Mouse (Mus musculus): Measurements from ENCODE around the gene Ttll10. TPM values are rescaled to one million over a fixed set of nuclear protein-coding genes. Genes with fewer than 3 reads are reported as not detected.

The Ttll10 gene
- not detected in 4 replicates for total RNA-seq (2023)

GRCm38 (mm10) chr4:156059261-156059660 is at the start of gene Ttll10:
TSS of gene Ttll10 (minus strand) at chr4:156059414.

DNA sequence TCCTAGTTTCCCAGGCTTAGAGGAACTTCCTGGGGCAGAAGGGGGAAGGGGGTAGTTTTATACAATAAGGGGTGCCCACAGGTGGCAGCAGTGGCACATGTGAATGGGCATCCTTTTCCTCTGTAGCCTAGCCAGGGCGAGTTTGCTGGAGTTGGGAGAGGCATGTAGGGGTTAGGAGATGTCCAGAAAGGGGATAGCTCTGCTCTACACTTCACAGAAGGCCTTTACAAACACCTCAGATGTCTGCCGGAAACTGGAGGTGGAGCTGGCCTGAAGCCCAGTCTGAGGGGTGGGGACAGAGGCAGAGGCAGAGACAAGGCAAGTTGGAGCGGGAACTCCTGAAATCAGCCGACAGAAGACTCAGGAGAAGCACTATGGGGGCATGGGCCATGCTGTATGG is 33.2 kb downstream of the Ttll10 start, which contains the start of gene Tnfrsf18:
Tnfrsf18 (plus strand) TSS at position 152 of the 400 bp plus-strand sequence.

GRCm38 (mm10) chr4:156013637-156014036 is 45.6 kb downstream of the Ttll10 start, which contains the start of gene Tnfrsf4:
TSS of gene Tnfrsf4 (plus strand) at chr4:156013843.

GRCm38 (mm10) chr4:155992241-155992905 is 66.8 kb downstream of the Ttll10 start, which contains the start of the genes B3galt6 and Sdf4:
TSS of gene B3galt6 (minus strand) at chr4:155992649.
TSS of gene Sdf4 (plus strand) at chr4:155992872.

Other genes starting within 250 kb of the Ttll10 start
- gene Ccnl2, start 246.9 kb downstream of the Ttll10 start, total RNA-seq (2023) = 218 to 240 TPM (median 224 TPM) in 4 replicates
- gene Aurkaip1, start 228.1 kb downstream of the Ttll10 start, total RNA-seq (2023) = 68.9 to 81.9 TPM (median 72.2 TPM) in 4 replicates
- gene Mxra8, start 219.7 kb downstream of the Ttll10 start, total RNA-seq (2023) = 7.0 to 12.1 TPM (median 9.7 TPM) in 4 replicates
- gene Dvl1, start 212.0 kb downstream of the Ttll10 start, total RNA-seq (2023) = 70.4 to 73.0 TPM (median 71.2 TPM) in 4 replicates
- gene Tas1r3, start 196.1 kb downstream of the Ttll10 start, total RNA-seq (2023) = 0.47 to 1.2 TPM (median 1.0 TPM) in 4 replicates
- 8.7 to 10.9 TPM (median 9.2 TPM) in 4 replicates for gene Cptp, start 190.0 kb downstream of the Ttll10 start, total RNA-seq (2023)
- gene Ints11, start 189.9 kb downstream of the Ttll10 start, total RNA-seq (2023) = 40.8 to 62.5 TPM (median 53.3 TPM) in 4 replicates
- gene Pusl1, start 167.6 kb downstream of the Ttll10 start, total RNA-seq (2023) = 20.2 to 29.6 TPM (median 25.4 TPM) in 4 replicates
- 56.9 to 83.6 TPM (median 66.9 TPM) in 4 replicates for gene Acap3, start 167.6 kb downstream of the Ttll10 start, total RNA-seq (2023)
- gene Ube2j2, start 115.6 kb downstream of the Ttll10 start, total RNA-seq (2023) = 108 to 126 TPM (median 115 TPM) in 4 replicates
- gene C1qtnf12, start 97.1 kb downstream of the Ttll10 start, total RNA-seq (2023) = 1.3 to 4.5 TPM (median 2.2 TPM) in 4 replicates
- 2.3 to 2.6 TPM (median 2.6 TPM) in 4 replicates for gene B3galt6, start 66.8 kb downstream of the Ttll10 start, total RNA-seq (2023)
- 113 to 137 TPM (median 123 TPM) in 4 replicates for gene Sdf4, start 66.5 kb downstream of the Ttll10 start, total RNA-seq (2023)
- gene Tnfrsf4, start 45.6 kb downstream of the Ttll10 start, total RNA-seq (2023) = 7.1 to 10.8 TPM (median 9.4 TPM) in 4 replicates
- 11.4 to 20.8 TPM (median 16.6 TPM) in 4 replicates for gene Tnfrsf18, start 33.2 kb downstream of the Ttll10 start, total RNA-seq (2023)
- 52.8 to 58.1 TPM (median 55.8 TPM) in 4 replicates for gene 9430015G10Rik, start 50.6 kb upstream of the Ttll10 start, total RNA-seq (2023)
- gene Rnf223, start 71.1 kb upstream of the Ttll10 start, total RNA-seq (2023) = 0.45 to 1.2 TPM (median 0.82 TPM) in 4 replicates
- 2.0 to 4.2 TPM (median 3.2 TPM) in 4 replicates for gene Agrn, start 138.1 kb upstream of the Ttll10 start, total RNA-seq (2023)
- 4.2 to 9.6 TPM (median 6.1 TPM) in 4 replicates for gene Isg15, start 141.4 kb upstream of the Ttll10 start, total RNA-seq (2023)
- gene AW011738, start 143.9 kb upstream of the Ttll10 start, total RNA-seq (2023) = 10.1 to 11.5 TPM (median 10.2 TPM) in 4 replicates
- 0.18 to 0.24 TPM (median 0.21 TPM) in 4 replicates for gene Perm1, start 156.5 kb upstream of the Ttll10 start, total RNA-seq (2023)
- gene Plekhn1, start 175.4 kb upstream of the Ttll10 start, total RNA-seq (2023) = 37.6 to 41.1 TPM (median 38.6 TPM) in 4 replicates
- gene Noc2l, start 176.6 kb upstream of the Ttll10 start, total RNA-seq (2023) = 94.5 to 98.7 TPM (median 97.8 TPM) in 4 replicates
- 7.5 to 12.3 TPM (median 10.3 TPM) in 4 replicates for gene Samd11, start 196.2 kb upstream of the Ttll10 start, total RNA-seq (2023)